Mouse (Mus musculus) heart, embryonic 15.5 days (tissue): Measurements from ENCODE around the gene Kcnip4. TPM values are rescaled to one million over a fixed set of nuclear protein-coding genes. Genes with fewer than 3 reads are reported as not detected.

Experiments used
- ATAC-seq: fragments of 200-750 bp; cut with Nextera tagmentation; replicated peaks from 2 replicates; pipeline ENCODE4 v1.8.0; 2017; ENCODE audit warnings: low read depth, moderate TSS enrichment; ENCODE audit not compliant: insufficient number of reproducible peaks, insufficient read depth, low FRiP score
- H3K27ac ChIP-seq: fragments of 300-500 bp; sonication (generic); 2 replicates; pipeline ENCODE4 v1.5.1; 2015; ENCODE audit warnings: mild to moderate bottlenecking, inconsistent platforms
- H3K27me3 ChIP-seq: fragments of 300-500 bp; sonication (generic); 2 replicates; pipeline ENCODE4 v1.6.1; 2015; ENCODE audit warnings: inconsistent platforms
- H3K36me3 ChIP-seq: fragments of 300-500 bp; sonication (generic); 2 replicates; pipeline ENCODE4 v1.6.1; 2015; ENCODE audit warnings: mild to moderate bottlenecking, inconsistent platforms
- H3K4me1 ChIP-seq: fragments of 300-500 bp; sonication (generic); replicated peaks from 2 replicates; pipeline ENCODE4 v1.6.1; 2015; ENCODE audit warnings: inconsistent platforms
- H3K4me2 ChIP-seq: fragments of 300-500 bp; sonication (generic); 2 replicates; pipeline ENCODE4 v1.6.1; 2015; ENCODE audit warnings: inconsistent platforms, mild to moderate bottlenecking, moderate library complexity
- H3K4me3 ChIP-seq: fragments of 300-500 bp; sonication (generic); 2 replicates; pipeline ENCODE4 v1.5.1; 2015; ENCODE audit warnings: mild to moderate bottlenecking, inconsistent platforms
- H3K9ac ChIP-seq: fragments of 300-500 bp; sonication (generic); 2 replicates; pipeline ENCODE4 v1.6.1; 2015; ENCODE audit warnings: mild to moderate bottlenecking, inconsistent platforms
- H3K9me3 ChIP-seq: fragments of 300-500 bp; sonication (generic); replicated peaks from 2 replicates; pipeline ENCODE4 v1.6.1; 2016; ENCODE audit warnings: inconsistent platforms
- WGBS: fragments of 180-500 bp; shearing (Covaris S2); methylation state at CpG from one replicate; pipeline ENCODE4 v1.1.7; 2015; ENCODE audit warnings: mixed read lengths; 5-methylcytosine and 5-hydroxymethylcytosine counted together
- polyA plus RNA-seq: library from polyadenylated mRNA; unstranded; fragments of >200 nt; fragmentation: Nextera tagmentation; extraction: Ambion mirVana; gene quantifications from 2 replicates; pipeline ENCODE4 v1.2.1, GENCODE M21; 2015

Kcnip4 gene
- polyA plus RNA-seq, 1 experiment from 2014 or later, result 0.45 TPM

DNA sequence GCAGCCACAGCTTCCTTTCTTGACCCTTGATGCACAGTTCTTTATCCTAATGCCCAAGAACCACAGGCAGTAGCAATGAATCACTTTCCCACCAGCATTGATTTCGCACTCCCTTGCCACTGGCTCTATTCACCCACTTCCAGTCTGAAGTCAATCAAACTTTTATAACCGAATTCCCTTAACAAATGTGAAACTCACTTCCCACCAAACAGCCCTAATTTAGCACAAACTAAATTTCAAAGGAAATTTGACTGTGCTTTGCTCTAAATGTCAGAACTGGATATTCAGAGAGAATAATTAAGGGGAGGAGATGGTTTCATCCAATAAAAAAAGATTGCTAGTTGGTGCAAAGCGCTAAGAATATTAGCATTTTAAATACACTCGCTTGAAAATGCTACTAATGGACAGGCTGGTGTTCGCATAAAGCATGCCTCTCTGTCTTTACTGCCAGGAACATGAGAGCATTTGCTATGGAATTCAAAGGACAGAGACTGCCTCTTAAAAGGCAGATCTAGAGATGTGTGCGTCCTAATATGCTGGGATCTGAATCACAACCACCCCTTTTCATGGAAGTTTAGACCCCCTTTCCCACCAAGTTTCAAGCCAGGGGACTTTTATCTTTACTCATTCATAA lies 63.9 kb downstream of the Kcnip4 start:
- Histone ChIP-seq H3K4me3 (no peak overlapping the region), H3K4me2 (no peak overlapping the region), H3K9ac (no peak overlapping the region), H3K4me1 (no peaks in the 10 kb centered on the region), H3K27me3 (no peaks in the 10 kb centered on the region), H3K36me3 (no peaks in the 10 kb centered on the region), H3K9me3 (no peaks in the 10 kb centered on the region), H3K27ac (no peak overlapping the region)
- 81% methylated on average over 6 of the region's 6 CpGs for WGBS
- no peak for ATAC-seq

DNA sequence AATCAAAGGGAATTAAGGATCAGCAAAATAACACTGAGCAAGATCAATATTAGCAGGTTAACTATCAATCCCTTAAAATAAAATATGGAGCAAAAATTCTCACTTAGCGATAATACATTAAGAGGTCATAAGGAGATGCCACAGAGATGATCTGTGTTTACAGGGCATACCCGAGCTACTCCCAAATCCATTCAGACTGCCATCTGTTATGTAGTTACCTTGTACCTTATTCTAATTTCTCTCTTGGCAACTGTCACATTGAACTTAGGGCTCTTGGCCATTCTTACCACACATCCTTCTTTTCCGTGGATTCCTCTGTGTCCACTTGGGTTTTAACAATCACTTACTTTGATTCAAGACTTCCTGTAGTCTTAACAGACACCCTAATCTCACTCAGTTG lies 71.6 kb downstream of the Kcnip4 start:
- H3K27me3 ChIP-seq, result no peaks in the 10 kb centered on the region
- ATAC-seq, result no peak
- no peak overlapping the region for H3K4me2 ChIP-seq
- no peak overlapping the region for H3K4me3 ChIP-seq
- 70% methylated on average over 3 of the region's 3 CpGs for WGBS
- no peak overlapping the region for H3K27ac ChIP-seq
- no peaks in the 10 kb centered on the region for H3K36me3 ChIP-seq
- H3K9ac ChIP-seq, result no peak overlapping the region
- H3K9me3 ChIP-seq, result no peaks in the 10 kb centered on the region
- H3K4me1 ChIP-seq, result no peaks in the 10 kb centered on the region

DNA sequence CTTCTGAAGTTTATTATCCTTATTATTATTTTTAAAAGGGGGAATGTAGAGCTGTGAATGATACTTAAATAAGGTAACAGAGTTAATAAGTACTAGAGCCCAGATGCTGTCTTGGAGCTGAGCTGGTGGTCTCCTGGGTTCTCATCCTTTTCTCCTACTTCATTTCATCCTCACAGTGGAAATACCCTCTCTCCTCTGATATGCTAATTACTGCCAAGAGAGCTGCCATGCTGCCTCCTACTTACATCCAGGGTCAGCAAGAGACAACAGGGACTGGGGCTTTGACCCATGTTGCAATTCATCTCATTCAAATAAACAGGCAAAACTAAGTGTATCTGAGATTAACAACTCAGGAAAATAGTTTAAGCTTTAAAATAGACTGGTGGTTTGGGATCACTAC lies 73.4 kb downstream of the Kcnip4 start:
- no peaks in the 10 kb centered on the region for H3K4me1 ChIP-seq
- no peak overlapping the region for H3K27ac ChIP-seq
- no peak for ATAC-seq
- H3K27me3 ChIP-seq, result no peaks in the 10 kb centered on the region
- H3K36me3 ChIP-seq, result no peaks in the 10 kb centered on the region
- no peaks in the 10 kb centered on the region for H3K9me3 ChIP-seq
- no peak overlapping the region for H3K4me3 ChIP-seq
- no peak overlapping the region for H3K9ac ChIP-seq
- no peak overlapping the region for H3K4me2 ChIP-seq

- Histone ChIP-seq H3K36me3 (no peaks in the 10 kb centered on the region), H3K9ac (no peak overlapping the region), H3K27me3 (no peaks in the 10 kb centered on the region), H3K4me1 (no peaks in the 10 kb centered on the region), H3K27ac (no peak overlapping the region), H3K4me3 (no peak overlapping the region), H3K4me2 (no peak overlapping the region), H3K9me3 (no peaks in the 10 kb centered on the region)
- ATAC-seq, result no peak
- 50% methylated on average over 3 of the region's 3 CpGs for WGBS
These were observed 73.8 kb downstream of the Kcnip4 start for GRCm38 (mm10) chr5:49450876-49451275.

GRCm38 (mm10) chr5:49437236-49437635 lies 87.5 kb downstream of the Kcnip4 start:
- H3K27me3 ChIP-seq, result no peaks in the 10 kb centered on the region
- 19% methylated on average over 2 of the region's 2 CpGs for whole genome bisulfite sequencing
- no peak overlapping the region for H3K4me2 ChIP-seq
- no peaks in the 10 kb centered on the region for H3K9me3 ChIP-seq
- H3K36me3 ChIP-seq, result no peaks in the 10 kb centered on the region
- H3K27ac ChIP-seq, result no peak overlapping the region
- ATAC-seq, result no peak; the same call in 1 of the 2 replicates
- H3K9ac ChIP-seq, result no peak overlapping the region
- no peak overlapping the region for H3K4me3 ChIP-seq
- H3K4me1 ChIP-seq, result no peaks in the 10 kb centered on the region

DNA sequence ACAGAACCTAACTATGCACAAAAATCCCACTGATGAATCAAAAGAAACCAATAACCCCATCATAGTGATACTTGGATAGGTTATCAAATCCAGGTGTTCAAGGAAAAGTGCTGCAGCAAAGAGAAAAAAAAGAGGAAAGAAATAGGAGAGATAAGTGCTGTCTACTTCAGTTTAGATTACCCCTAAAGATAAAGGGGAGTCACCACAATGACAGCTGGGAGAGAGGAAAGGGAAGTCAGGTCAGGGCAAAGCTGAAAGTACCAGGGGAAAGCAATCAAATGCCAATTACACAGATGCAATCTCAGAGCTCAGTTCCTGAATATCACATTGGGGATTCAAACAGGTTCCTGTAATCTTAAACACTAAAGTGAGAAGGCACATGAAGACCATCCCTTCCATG lies 97.0 kb downstream of the Kcnip4 start:
- Histone ChIP-seq H3K9me3 (no peaks in the 10 kb centered on the region), H3K4me3 (no peak overlapping the region), H3K4me1 (no peaks in the 10 kb centered on the region), H3K27ac (no peak overlapping the region), H3K27me3 (no peaks in the 10 kb centered on the region), H3K4me2 (no peak overlapping the region), H3K36me3 (no peaks in the 10 kb centered on the region), H3K9ac (no peak overlapping the region)
- no peak for ATAC-seq

DNA sequence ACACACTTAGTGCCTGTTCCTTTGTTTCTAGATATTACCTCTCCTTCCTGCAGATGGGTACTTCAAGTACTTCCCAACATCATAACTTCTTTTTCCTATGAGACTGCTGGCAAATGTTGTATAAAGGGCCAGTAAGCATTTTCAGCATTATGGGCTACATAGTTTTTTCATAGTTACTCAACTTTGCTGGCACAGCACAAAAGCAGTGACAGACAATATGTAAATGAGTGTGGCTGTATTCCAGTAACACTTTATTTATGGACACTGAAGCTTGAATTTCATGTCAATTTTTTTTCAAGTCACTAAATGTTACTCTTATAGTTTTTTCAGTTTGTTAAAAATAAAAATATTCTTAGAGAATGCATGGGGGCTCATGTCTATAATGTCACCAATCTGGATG lies 105.0 kb downstream of the Kcnip4 start:
- H3K9ac ChIP-seq, result no peak overlapping the region
- ATAC-seq, result no peak
- no peaks in the 10 kb centered on the region for H3K9me3 ChIP-seq
- H3K27ac ChIP-seq, result no peak overlapping the region
- H3K4me2 ChIP-seq, result no peak overlapping the region
- no peaks in the 10 kb centered on the region for H3K27me3 ChIP-seq
- H3K4me1 ChIP-seq, result no peaks in the 10 kb centered on the region
- no peak overlapping the region for H3K4me3 ChIP-seq
- no peaks in the 10 kb centered on the region for H3K36me3 ChIP-seq

GRCm38 (mm10) chr5:49408351-49408750 lies 116.4 kb downstream of the Kcnip4 start:
- Histone ChIP-seq H3K9me3 (no peaks in the 10 kb centered on the region), H3K4me3 (no peak overlapping the region), H3K27ac (no peak overlapping the region), H3K4me2 (no peak overlapping the region), H3K4me1 (no peaks in the 10 kb centered on the region), H3K36me3 (no peaks in the 10 kb centered on the region), H3K27me3 (no peaks in the 10 kb centered on the region), H3K9ac (no peak overlapping the region)
- WGBS, result 84% methylated on average over 1 of the region's 1 CpGs
- no peak for ATAC-seq

- Histone ChIP-seq H3K4me3 (no peak overlapping the region), H3K4me1 (no peaks in the 10 kb centered on the region), H3K9ac (no peak overlapping the region), H3K36me3 (no peaks in the 10 kb centered on the region), H3K27me3 (no peaks in the 10 kb centered on the region), H3K9me3 (no peaks in the 10 kb centered on the region), H3K4me2 (no peak overlapping the region), H3K27ac (no peak overlapping the region)
- WGBS, result 37% methylated on average over 3 of the region's 3 CpGs
- ATAC-seq, result no peak
These were observed 154.1 kb downstream of the Kcnip4 start for GRCm38 (mm10) chr5:49370543-49371076.

DNA sequence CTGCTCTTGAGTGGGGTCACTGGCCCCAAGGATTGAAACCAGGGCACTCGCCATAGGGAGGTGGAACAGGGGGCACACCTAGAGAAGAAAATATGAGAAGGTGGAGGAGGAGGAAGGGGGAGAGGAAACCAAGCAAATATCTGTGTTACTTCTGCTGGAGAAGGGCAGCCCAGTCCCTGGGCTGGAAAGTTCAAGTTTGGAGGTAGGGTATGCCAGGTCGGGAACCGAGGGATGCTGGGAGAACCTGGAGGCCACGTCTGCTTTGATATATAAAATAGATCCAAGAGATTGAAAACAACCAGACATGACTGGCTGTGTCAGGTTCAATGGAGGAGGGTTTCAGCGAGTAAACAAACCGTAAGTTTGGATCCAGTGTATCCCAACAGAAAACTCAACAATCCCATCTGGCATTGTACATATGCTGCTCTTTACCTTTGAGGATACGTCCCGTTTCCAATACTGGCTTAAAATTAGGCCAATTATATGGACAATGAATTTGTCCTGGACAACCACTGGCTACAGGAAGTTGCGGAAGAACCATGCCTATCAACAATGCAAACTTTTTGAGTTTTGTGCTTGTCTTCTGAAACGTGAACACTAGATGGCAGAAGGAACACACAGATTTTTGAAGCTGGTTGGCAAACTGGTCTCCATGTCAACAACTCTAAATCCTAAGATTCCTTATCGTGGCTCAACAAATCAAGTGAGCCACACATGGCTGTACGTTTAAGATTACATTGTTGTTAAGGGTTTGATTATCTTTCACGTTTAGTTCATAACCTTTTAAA lies 155.9 kb downstream of the Kcnip4 start:
- Histone ChIP-seq H3K4me1 (no peaks in the 10 kb centered on the region), H3K4me2 (no peak overlapping the region), H3K27me3 (no peaks in the 10 kb centered on the region), H3K4me3 (no peak overlapping the region), H3K9me3 (no peaks in the 10 kb centered on the region), H3K9ac (no peak overlapping the region), H3K27ac (no peak overlapping the region), H3K36me3 (no peaks in the 10 kb centered on the region)
- 44% methylated on average over 13 of the region's 13 CpGs for WGBS
- no peak for ATAC-seq

GRCm38 (mm10) chr5:49356381-49356780 lies 168.3 kb downstream of the Kcnip4 start:
- Histone ChIP-seq H3K36me3 (no peaks in the 10 kb centered on the region), H3K4me2 (no peak overlapping the region), H3K4me3 (no peak overlapping the region), H3K9me3 (no peaks in the 10 kb centered on the region), H3K27me3 (no peaks in the 10 kb centered on the region), H3K4me1 (no peaks in the 10 kb centered on the region), H3K9ac (no peak overlapping the region), H3K27ac (no peak overlapping the region)
- WGBS, result 75% methylated on average over 3 of the region's 3 CpGs
- ATAC-seq, result no peak

GRCm38 (mm10) chr5:49352061-49352460 lies 172.6 kb downstream of the Kcnip4 start:
- no peaks in the 10 kb centered on the region for H3K27me3 ChIP-seq
- 74% methylated on average over 5 of the region's 5 CpGs for WGBS
- no peaks in the 10 kb centered on the region for H3K36me3 ChIP-seq
- H3K4me3 ChIP-seq, result no peak overlapping the region
- no peak for ATAC-seq
- no peak overlapping the region for H3K27ac ChIP-seq
- no peak overlapping the region for H3K4me2 ChIP-seq
- no peaks in the 10 kb centered on the region for H3K4me1 ChIP-seq
- no peak overlapping the region for H3K9ac ChIP-seq
- H3K9me3 ChIP-seq, result no peaks in the 10 kb centered on the region
